Mouse (Mus musculus) G1E-ER4 (cell line): ENCODE measurements around the gene M1ap. TPM values are rescaled to one million over a fixed set of nuclear protein-coding genes. Genes with fewer than 3 reads are reported as not detected.

Experiments
- GATA1 ChIP-seq: IDR thresholded peaks from one replicate; pipeline ENCODE4 v1.8.0; 2012; ENCODE audit warnings: low read length, inconsistent platforms
- polyA plus RNA-seq: library from polyadenylated mRNA; stranded (reverse); fragments of >175 nt; gene quantifications from 2 replicates; pipeline ENCODE4 v1.2.3, GENCODE M21; 2012

Gene M1ap
- polyA plus RNA-seq: 2.1 and 3.4 TPM in 2 replicates

GRCm38 (mm10) chr6:82946651-82947050, at the start of gene M1ap:
Gene M1ap (plus strand): TSS chr6:82946902.
- no peak for TF ChIP-seq GATA1

DNA sequence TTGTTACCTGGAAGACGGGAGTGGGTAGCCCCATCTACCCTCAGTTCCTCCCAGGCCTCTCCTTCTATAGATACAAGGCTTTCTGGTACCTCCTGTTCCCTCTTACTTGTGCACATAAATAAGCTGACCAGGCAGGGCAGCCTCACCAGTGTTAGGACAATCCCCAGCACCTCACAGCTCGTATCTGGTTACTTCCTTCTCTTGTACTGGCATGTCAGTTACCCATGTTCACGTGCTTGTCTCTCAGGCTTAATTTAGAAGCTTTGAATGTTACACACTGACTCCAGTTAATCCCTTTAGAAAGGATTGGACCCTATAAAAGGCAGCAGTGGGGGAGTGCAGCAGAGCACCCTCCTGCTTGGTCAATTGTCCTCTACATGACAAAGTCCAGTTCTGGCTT, 49.4 kb upstream of the M1ap start:
- TF ChIP-seq GATA1: no peak

- TF ChIP-seq GATA1: no peak
Measured at GRCm38 (mm10) chr6:82898227-82898626, 48.5 kb upstream of the M1ap start.

GRCm38 (mm10) chr6:82898745-82899144, 48.0 kb upstream of the M1ap start:
- TF ChIP-seq GATA1: no peak

DNA sequence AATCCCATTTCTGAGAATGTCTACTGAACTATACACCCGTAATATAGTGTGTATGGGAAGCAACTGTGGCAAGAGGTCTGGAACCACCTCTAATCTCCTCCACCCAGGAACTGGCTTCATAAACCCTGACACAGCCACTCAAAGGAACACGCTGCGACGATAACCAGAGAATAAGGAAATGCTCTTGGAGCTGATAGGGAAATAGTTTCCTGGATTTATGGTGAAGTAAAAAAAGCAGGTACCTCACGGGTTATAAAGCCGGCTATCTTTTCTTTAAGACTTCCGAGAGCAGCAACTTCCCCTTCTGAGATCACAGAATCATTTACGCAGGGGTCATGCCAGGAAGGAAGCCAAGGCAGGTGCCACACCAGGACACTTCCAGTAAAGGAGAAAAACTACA, 44.1 kb upstream of the M1ap start:
- peak; percentile 84 for TF ChIP-seq GATA1

GRCm38 (mm10) chr6:82906985-82907384, 39.7 kb upstream of the M1ap start:
- no peak for TF ChIP-seq GATA1

DNA sequence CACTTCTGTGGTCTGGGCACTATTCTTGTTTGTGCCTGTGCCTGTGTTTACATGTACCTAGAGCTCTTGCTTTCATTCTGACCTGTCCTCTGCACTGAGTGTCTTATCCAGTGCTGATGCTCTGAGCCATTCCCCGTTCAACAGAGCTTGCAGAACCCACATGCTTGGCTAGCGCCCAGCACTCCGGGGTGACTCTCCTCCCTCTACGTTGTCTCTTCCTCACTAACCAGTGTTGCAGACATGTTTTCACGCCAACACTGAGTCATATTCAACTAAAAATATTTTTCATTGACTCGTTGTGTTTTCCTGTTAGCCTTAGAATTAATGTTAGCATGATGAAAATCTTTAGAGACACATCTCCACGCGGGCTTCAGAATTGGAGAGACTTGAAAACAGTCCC, 38.7 kb upstream of the M1ap start:
- TF ChIP-seq GATA1: no peak

GRCm38 (mm10) chr6:82909136-82909855, 37.4 kb upstream of the M1ap start:
- TF ChIP-seq GATA1: no peak

GRCm38 (mm10) chr6:82911303-82911702, 35.4 kb upstream of the M1ap start:
- TF ChIP-seq GATA1: no peak

DNA sequence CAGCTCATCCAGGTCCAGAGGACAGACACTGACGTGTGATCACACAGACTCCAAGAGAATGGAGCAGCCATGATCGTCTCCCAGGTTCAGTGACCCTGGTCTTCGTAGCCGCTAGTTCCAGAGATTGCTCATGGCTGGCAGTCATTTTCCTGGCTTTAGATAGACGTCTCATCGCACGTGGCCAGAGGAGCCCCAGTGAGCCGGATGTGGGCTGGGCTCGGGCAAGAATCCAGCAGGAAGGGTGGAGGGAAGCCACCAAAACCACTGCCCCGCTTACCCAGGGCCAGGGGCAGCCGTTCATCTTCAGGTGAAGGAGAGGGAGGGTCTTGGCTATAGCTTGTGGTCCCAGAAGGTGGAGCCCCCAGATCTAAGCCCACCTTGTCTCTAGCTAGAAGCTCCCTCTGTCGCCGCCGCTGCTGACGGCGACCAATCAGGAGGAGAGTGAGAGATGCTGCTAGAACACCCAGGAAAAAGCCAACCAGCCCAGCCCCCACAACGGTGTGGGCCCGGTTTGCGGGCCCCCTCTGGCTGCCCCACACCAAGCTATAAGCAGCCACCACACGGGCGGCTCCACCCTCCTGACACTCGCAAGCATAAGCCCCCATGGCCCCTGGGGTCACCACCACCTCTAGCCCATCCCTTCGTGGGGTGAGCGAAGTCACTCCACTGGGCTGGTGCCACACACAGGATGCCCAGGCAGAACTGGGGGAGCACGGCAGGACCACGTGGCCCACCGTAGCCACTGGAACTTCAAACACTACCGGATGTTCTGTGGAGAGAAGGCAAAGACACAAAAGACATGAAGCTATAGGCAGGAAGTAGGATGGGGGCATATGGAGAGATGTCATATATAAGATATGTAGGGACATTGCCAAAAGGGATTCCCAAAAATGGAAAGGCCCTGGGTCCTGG, 33.1 kb upstream of the M1ap start:
- no peak for TF ChIP-seq GATA1

- no peak for TF ChIP-seq GATA1
Measured at GRCm38 (mm10) chr6:82915889-82916288, 30.8 kb upstream of the M1ap start.

DNA sequence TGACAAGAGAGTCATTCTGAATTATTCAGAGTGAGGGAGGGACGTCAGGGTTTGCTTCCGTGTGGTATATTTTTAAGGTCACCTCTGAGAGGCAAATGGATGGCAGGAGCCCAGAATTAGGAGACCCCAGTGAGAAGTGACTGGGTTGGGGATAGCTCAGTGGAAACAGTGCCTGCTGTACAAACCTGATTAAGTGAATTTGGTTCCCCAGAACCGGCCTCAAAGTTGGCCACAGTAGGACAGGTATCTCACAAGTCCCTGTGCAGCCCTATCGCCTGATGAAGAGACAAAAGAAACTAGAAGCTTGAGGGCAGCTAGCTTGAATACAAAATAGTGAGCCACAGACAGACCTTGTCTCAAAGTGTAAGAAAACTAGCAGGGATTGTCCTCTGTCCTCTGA, 30.2 kb upstream of the M1ap start:
- TF ChIP-seq GATA1: no peak

DNA sequence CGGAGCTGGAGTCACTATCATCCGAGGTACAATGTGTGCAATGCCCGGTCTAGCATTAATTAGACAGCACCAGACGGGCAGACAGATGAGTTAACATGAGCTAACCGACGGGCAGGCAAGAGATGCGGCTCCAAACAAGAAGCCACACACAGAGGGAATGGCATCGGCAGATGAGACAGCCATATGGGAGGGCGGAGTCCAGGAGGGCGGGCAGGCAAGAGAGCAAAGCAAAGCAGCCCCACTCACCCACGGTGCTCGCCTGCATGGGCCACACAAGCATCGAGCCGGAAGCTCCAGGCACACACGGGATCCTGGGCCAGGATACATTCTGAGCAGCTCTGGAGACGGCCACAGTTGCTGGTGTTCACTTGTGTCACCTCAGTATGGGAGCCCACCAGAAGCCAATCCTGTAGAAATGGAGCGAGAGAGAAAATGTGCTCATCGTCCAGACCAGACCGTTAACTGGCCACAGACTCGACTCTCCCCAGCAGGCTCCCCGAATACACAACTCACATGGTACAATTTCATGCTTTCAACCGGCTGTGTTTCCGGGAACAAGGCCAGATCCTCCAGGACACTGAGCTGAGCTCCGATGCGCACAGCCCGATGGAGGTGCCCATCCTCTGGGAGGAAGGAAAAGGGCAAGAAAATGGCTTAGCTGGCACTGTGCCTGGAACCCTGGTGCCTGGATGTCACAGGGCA, 29.5 kb upstream of the M1ap start:
- no peak for TF ChIP-seq GATA1

DNA sequence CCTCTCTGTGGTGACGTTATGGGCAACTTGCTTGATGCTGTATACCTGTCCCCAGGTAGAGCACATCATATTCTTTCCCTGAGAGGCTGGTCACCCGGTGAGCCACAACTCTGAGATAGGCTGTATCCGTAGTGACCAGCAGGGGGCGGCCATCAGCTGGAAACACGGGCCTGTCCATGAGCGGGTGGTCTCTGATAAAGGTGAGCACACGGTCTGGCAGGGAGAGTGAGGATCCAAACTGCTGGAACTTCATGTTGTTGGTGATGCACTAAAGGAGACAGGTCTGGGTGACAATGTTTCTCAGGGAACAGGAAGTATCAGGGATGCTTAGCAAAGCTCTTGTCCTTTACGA, 28.9 kb upstream of the M1ap start:
- TF ChIP-seq GATA1: no peak

- TF ChIP-seq GATA1: no peak
Measured at GRCm38 (mm10) chr6:82918371-82918770, 28.3 kb upstream of the M1ap start.

DNA sequence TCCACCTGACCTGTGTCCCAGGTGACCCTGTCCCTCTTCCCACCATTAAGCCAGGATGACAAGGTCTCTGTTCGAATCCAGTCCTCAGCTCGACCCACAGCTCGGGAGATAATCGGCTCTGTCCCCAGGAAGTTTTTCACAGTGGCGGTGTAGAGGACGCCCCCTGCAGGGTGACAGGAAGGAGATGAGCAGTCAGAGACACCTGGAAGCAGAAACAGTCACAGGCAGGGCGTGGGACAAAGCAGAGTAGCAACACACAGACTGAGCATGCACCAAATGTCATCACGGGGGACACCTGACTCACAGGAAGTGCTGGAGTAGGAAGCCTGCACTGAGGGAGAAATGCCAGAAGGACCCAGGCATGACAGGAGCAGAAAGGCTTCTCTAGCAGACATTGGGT, 27.2 kb upstream of the M1ap start:
- no peak for TF ChIP-seq GATA1
